Mouse (Mus musculus) adrenal gland, adult 8-10 months (tissue): ENCODE data around the gene Hmga2. TPM values are rescaled to one million over a fixed set of nuclear protein-coding genes. Genes with fewer than 3 reads are reported as not detected.

Source experiments
- DNase-seq: peaks from one replicate; pipeline ENCODE4 v3.0.0; 2022
- total RNA-seq, 4 experiments: library from RNA; stranded (reverse); gene quantifications; 2 replicates each; pipeline ENCODE4 v1.2.4; 2022

The Hmga2 gene
- 1 to 10 TPM; 3.9 to 4.7 (median 4.3) TPM for total RNA-seq

- peak; percentile 52 for DNase-seq
Observed at GRCm38 (mm10) chr10:120475601-120476515, at the start of gene Hmga2. Gene Hmga2 (minus strand): TSS chr10:120476469.

GRCm38 (mm10) chr10:120522959-120523358, 46.7 kb upstream of the Hmga2 start:
- DNase-seq, result no peak

- DNase-seq, result no peak
Observed at GRCm38 (mm10) chr10:120521912-120522575, 45.8 kb upstream of the Hmga2 start.

- DNase-seq, result peak; percentile 24
Observed at GRCm38 (mm10) chr10:120516311-120516710, 40.0 kb upstream of the Hmga2 start.

GRCm38 (mm10) chr10:120513721-120514120, 37.5 kb upstream of the Hmga2 start:
- DNase-seq, result no peak

- no peak for DNase-seq
Observed at GRCm38 (mm10) chr10:120512946-120513345, 36.7 kb upstream of the Hmga2 start.

- no peak for DNase-seq
Observed at GRCm38 (mm10) chr10:120512121-120512520, 35.9 kb upstream of the Hmga2 start.

GRCm38 (mm10) chr10:120503959-120504358, 27.7 kb upstream of the Hmga2 start:
- no peak for DNase-seq

- no peak for DNase-seq
Observed at GRCm38 (mm10) chr10:120500794-120501193, 24.5 kb upstream of the Hmga2 start.

GRCm38 (mm10) chr10:120498086-120498485, 21.8 kb upstream of the Hmga2 start:
- DNase-seq, result no peak

- DNase-seq, result no peak
Observed at GRCm38 (mm10) chr10:120494653-120495052, 18.4 kb upstream of the Hmga2 start.

GRCm38 (mm10) chr10:120491477-120491876, 15.2 kb upstream of the Hmga2 start:
- no peak for DNase-seq

GRCm38 (mm10) chr10:120489611-120490010, 13.3 kb upstream of the Hmga2 start:
- DNase-seq, result no peak

- no peak for DNase-seq
Observed at GRCm38 (mm10) chr10:120488526-120488925, 12.3 kb upstream of the Hmga2 start.

GRCm38 (mm10) chr10:120487881-120488280, 11.6 kb upstream of the Hmga2 start:
- DNase-seq, result no peak

- no peak for DNase-seq
Observed at GRCm38 (mm10) chr10:120485461-120485860, 9.2 kb upstream of the Hmga2 start.

GRCm38 (mm10) chr10:120484144-120484543, 7.9 kb upstream of the Hmga2 start:
- DNase-seq, result no peak

GRCm38 (mm10) chr10:120478164-120478563, 1.9 kb upstream of the Hmga2 start:
- DNase-seq, result peak; percentile 21

- DNase-seq, result peak; percentile 15
Observed at GRCm38 (mm10) chr10:120477501-120477900, 1.2 kb upstream of the Hmga2 start.

GRCm38 (mm10) chr10:120476516-120477336, 457 bp upstream of the Hmga2 start:
- DNase-seq, result peak; percentile 51

GRCm38 (mm10) chr10:120475041-120475541, 1.2 kb downstream of the Hmga2 start:
- DNase-seq, result peak; percentile 23

GRCm38 (mm10) chr10:120474301-120474700, 2.0 kb downstream of the Hmga2 start:
- peak; percentile 11 for DNase-seq
